Mouse (Mus musculus) liver, embryonic 14.5 days (tissue): ENCODE measurements around the gene Aox3.

ENCODE experiments used
- CTCF ChIP-seq: IDR thresholded peaks from 2 replicates; pipeline ENCODE4 v1.5.1; 2016; ENCODE audit warnings: antibody characterized with exemption, low read depth, control low read depth
- EP300 ChIP-seq: IDR thresholded peaks from 2 replicates; pipeline ENCODE4 v1.6.1; 2016; ENCODE audit warnings: antibody characterized with exemption, low read depth

DNA sequence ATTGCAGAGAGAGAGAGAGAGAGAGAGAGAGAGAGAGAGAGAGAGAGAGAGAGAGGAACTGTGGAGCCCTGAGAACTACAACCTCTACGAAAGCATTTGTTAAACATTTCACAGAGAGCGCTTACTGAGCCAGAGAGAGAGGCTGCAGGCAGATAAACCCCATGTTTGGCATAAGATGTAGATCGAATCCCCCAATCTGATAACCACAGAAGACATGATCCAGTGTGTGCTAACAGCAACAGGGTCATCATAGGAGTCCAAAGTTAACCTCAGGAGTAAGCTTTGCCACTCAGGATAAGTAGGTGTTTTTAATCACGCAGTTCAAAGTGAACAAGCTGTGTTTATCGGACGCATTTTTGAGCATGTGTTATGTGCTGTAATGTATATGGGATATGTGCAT lies 15.6 kb upstream of the Aox3 start:
- no peak for TF ChIP-seq CTCF
- no peak for TF ChIP-seq EP300
